Mouse (Mus musculus) v-Abl transformed pro-B cells (cell line): Measurements from ENCODE around the gene Zp3r.
"Not testable (repeated sequence)": the region's sequence is repeated elsewhere in the genome, so short reads cannot be mapped to it uniquely, and the experiment has no call there.

Experiments used
- in situ Hi-C, 2 experiments: fragments of 400-800 bp; cut with MboI; formaldehyde crosslinking; loops; one replicate each; pipeline ENCODE4 v1.15.1; 2025; ENCODE audit not compliant: unreplicated experiment in 2 of 2

The Zp3r gene

DNA sequence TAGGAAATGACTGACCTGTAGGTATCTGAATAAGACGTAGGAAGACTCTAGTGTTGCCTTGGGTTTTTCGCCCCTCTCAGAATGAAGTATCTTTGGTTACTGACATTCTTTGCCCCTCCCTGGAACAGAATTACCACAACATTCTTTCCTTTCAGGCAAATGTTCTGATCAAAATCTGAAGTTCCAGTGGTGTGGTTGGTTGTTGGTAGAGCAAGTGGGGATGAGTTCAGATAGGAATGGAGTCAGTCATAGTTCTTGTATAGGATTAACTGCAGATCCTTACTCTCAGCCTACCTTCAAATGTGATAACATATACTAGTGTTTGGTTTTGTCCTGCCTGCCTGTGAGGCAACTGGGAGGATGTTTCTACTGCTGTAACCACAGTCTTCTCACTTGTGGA is at the start of gene Zp3r:
Gene Zp3r (minus strand): TSS at position 101 of the 400 bp plus-strand sequence.
- in situ Hi-C loops: no loop called here

DNA sequence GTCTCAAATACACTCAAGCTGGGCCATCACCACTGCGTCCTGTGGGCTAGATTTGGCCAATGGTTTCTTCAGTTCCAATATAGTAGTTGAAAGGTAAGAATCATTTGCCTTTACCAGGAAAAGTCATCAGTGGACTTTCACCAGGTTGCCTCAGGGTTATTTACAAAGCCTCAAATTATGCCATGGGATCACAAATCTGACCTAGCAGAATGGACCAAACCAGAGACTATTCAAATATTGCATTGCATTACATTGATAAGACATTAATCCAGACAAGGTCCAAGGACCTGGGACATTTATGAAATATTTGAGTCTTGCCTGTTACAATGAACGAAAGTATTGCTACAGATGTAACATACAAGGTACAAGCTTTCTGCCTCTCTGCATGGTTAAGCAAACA is 49.1 kb upstream of the Zp3r start:
- in situ Hi-C loops: loop anchor here in 1 of 2 experiments (25.0 kb wide), 1 partner anchor 384 kb away; no protein-coding TSS in a partner anchor

DNA sequence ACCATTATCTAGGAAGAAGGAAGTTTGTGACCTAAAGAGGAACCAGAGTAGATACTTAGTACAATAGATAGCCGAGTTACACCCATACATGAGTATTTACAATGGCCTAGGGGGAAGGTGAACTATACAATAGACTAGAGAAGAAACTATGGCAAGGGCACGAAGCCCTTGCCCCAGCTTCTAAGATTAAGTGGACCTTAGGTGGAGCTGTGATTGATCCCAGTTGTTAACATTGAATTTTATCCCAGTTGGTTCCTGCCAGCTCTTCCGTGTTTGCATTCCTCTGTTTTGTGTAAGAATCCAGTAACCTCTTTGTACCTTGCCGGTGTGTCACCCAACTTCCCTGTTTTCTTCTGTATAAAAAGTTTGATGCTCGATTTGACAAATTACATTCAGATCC is 34.2 kb upstream of the Zp3r start:
- in situ Hi-C loops: not testable (repeated sequence)

DNA sequence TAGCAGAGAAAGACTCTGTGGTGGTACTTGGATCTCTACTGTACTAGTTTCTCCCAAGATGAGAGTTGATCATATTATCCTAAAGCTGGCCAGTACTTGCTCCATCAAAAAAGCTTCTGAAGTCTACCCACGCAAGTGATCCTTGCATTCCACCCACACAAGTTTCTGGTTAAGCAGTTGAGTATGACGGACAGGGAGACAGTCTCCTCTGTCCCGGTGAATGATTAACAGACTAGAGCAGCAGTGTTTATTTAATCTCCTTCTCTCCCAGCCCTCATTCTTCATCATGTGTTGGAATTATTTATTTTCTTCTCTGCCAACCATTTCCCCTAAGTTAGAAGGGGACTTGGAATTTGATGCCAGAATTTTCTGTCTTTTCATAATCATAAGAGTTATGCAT is 32.0 kb upstream of the Zp3r start, which contains the start of gene C4bp:
Gene C4bp (minus strand): TSS at position 179 of the 400 bp plus-strand sequence.
- in situ Hi-C loops: no loop called here

DNA sequence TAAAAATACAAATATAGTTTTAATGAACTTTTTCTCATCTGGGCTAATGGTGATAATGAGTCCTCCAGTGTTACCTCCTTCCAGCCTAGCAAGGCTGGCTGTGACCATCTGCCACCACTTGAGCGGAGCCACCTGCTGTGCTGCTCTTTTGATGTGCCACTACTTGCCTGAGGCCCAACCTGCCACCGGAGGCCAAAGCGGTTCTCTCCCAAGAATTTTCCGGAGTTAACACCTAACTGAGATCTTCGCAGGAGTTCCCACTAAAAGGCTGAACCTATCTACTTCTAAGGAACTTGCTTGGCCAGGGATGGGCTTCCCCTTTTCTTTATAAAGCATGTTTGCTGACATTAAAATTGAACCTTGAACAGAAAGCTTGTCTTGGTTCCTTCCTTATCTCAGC is 30.2 kb upstream of the Zp3r start:
- in situ Hi-C loops: not testable (repeated sequence)

DNA sequence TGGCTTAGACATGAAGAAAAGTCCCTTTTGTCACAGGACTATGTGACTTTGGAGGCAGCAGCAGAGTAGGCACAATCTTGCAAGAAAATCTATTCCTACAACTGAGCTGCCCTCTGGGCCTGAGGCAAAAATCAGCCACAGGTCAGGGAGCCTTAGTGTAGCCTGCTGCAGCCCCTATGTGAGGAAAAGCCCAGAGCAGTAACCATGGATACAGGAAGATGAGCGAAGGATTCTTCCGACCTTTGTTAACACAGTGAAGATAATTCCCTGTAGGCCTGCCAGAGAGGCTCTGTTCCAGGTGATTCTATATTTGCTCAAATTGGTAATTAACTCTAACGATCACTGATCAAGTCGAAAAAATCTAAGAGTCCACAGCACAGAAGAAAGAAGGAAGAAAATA is 14.7 kb upstream of the Zp3r start:
- in situ Hi-C loops: no loop called here

DNA sequence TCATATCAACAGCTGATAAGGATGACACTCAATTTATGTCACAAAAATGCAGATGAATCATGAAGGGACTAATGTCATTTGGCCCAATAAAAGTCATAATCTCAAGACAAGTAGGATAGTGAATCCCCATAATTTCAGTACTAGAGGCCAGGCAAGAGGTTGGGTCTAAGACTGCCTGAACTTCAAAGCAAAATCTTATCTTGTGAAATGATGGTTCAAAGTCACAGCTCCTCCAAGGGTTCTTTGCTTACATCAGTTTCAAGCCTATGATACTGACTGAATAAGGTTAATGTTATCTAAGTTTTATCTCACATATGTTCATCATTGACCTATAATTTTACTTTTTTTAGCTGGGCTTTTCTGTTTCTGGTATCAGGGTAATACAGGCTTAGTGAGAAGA is 11.5 kb upstream of the Zp3r start:
- in situ Hi-C loops: no loop called here

DNA sequence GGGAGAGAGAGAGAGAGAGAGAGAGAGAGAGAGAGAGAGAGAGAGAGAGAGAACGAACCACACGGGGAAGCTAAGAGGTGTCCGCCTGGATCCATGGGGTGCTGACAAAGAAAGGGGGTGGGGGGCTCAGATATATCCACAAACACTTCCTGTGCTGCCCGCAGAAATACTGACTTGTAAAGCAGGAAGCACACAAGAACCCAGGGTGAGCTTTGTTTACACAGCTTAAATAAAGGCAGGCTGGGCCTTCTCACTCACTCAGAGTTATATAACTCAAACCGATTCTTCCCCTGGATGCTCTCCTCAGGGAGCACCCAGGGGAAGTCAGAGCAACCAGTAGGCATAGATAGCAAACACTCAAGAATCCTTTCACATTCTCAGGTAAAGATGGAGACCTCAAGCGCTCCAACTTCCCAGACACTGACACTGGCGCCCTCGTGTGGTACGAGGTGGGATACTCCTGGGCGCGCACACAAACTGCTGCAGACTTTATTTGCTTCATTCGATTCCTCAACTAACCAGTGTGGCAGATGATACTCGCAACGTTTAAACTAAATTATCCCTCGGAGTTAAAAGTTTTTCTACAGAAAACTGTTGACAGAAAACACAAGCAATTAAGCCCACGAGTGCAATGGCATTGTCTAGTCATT is 4.5 kb upstream of the Zp3r start:
- in situ Hi-C loops: loop anchor here (5.0 to 10.0 kb wide), 2 partner anchors 82 to 89 kb away; no protein-coding TSS in a partner anchor

DNA sequence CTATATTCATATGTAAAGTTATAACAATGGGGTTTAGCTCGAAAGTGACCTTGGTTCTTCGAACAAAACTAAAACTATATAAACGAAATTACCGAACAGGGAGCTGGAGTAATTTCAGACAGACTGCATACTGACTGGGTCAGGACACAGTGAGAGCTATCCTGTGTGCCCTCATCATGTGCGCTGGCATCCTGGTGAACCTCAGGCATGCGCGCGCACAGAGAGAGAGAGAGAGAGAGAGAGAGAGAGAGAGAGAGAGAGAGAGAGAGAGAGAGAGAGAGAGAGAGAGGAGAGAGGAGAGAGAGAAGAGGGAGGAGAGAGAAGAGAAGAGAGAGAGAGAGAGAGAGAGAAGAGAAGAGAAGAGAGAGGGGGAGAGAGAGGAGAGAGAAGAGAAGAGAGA is 3.9 kb upstream of the Zp3r start:
- in situ Hi-C loops: loop anchor here (5.0 to 10.0 kb wide), 2 partner anchors 81 to 89 kb away; no protein-coding TSS in a partner anchor

DNA sequence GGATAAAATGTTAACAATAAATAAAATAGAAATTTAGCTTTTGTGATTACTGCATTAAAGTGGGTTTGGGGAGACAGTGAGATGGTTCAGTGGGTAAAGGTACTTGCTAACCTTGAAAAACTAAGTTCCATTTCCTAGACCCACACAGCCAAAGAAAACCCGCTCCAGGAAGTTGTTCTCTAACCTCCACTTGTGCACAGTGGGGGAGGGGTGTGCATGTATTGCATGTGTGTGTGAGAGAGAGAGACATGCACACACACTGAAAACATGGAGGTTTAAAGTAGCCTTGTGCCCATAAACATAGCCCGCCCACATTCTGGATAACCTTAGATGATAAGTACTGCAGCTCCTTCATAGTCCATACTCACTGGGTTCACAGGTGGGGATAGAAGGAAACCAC is 33.1 kb downstream of the Zp3r start:
- in situ Hi-C loops: no loop called here

DNA sequence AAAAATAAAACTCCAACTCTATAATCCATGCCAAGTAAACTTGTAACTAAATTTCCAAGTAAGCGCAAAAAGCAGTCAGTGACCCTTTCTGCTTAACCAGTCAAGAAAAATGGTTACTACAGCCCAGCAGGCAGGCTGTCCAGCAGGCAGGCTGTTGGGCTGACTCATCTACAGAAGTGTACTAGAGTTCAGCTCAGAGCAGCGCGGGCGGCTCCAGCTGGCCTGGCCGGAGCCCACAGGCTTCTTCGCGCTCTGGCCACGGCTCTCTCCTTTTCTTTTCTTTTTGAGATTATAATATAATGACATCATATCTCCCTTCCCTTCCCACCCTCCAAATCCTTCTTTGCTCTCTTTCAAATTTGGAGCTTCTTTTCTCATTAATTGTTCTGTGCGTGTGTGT is 40.8 kb downstream of the Zp3r start:
- in situ Hi-C loops: no loop called here

DNA sequence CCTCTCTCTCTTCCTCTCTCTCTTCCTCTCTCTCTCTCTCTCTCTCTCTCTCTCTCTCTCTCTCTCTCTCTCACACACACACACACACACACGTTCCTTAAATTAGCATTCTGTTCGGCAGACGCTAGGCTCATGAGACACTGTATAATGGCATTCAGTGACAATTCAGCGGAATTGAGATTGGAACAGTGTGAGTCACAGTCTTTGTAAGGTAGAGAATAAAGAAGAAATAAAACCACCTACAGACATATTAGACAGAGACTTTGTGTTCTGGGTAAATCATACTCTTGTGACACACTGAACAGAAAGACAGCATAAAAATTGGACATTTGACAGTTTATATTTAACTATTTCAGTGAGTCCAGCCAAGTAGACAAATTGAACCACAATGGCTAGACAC is 53.0 kb downstream of the Zp3r start:
- in situ Hi-C loops: loop anchor here (10.0 kb wide), 2 partner anchors 208 to 478 kb away; no protein-coding TSS in a partner anchor

DNA sequence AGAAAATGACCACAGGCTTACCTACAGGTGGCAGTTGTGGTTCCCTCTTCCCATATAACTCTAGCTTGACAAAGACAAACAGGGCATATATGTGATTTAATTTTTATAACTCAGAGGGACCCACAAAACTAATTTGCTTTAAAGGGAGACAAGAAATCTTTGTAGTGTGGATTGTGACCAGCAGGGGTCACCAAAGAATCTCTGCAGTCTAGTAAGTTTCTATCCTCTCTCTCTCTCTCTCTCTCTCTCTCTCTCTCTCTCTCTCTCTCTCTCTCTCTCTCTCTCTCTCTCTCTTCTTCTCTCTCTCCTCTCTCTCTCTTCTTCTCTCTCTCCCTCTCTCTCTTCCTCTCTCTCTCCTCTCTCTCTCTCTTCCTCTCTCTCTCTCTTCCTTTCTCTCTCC is 53.5 kb downstream of the Zp3r start:
- in situ Hi-C loops: loop anchor here (10.0 kb wide), 2 partner anchors 209 to 479 kb away; no protein-coding TSS in a partner anchor

DNA sequence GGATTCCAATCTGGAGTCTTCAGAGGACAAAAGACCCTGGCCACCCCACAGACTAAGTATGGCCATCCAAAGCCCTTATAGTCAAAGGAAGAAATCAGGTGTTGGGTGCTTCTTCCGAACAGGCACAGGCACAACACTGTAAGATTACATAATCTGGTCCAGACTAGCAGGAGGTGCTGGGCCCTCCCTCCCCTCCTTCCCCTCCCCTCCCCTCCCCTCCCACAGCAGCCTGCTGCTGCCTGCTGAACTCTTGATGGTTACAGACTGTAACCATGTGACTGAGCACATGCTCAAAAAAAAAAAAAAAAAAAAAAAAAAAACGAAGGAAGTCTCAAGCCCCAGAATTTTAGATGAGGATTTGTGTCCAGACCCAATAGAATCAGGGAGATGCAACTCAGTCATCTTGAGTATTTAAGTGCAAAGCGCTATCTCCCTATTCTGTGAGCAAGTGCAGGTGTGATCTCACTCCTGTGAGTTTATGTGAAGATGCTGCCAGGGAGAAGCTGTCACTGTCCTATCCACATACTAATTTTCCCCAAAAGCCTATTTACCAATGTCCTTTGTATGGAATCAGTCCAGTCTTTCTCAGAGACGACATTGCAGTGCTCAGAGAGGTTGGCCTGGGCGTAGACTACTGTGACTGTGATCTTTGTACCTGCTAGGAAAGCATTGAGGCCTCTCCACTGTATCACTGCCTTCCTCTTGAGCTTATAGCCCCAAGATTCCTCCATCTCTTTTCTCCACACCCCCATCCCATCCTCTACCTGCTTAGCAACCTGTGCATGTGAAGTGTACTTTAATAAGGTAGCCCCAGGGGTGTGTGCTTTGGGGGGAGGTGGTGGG is 77.8 kb downstream of the Zp3r start:
- in situ Hi-C loops: loop anchor here in 1 of 2 experiments (5.0 kb wide), 1 partner anchor 81 kb away; no protein-coding TSS in a partner anchor

DNA sequence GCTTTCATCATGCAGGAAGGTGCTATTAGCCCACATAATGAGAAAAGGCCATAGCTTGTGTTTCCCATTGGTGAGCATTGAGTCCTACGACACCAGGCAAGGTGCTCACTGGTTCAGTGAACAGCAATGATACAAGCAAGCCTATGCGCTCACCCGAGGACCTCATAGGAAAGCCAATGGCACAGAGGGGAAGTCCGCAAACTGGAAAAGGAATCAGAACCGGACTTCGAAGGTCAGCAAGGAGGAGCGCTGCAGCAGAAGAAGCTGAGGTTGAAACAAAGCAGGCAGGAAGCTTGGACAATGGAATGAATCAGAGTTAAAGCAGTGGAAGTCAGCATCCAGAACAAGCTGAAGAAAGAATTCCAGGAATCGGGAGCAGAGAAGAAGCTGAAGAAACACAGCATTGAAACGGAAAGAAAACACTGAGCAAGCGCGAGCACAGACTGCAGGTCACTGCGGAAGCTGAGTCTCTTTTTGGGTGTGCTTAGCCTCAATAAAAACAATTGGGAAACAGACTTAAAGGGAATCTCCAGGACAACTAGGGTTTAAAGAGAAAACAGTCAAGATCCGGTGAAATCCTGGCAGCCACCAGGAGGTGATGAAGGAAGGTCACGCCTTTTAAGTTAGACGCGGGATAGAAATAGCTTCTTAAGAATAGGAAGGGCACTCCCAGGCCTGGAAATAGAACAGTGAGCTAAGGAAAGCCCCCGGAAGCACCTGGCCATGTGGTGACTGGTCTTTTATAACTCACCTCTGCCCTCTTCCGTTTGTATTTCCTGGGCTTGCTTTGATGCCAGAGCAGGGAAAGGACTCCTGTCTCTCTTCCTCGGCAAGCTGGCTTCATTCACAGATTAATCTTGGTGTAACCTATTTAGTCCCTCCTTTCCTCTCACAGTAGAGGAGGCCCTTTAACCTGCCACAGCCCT is 78.9 kb downstream of the Zp3r start:
- in situ Hi-C loops: loop anchor here in 1 of 2 experiments (5.0 kb wide), 1 partner anchor 82 kb away; no protein-coding TSS in a partner anchor

DNA sequence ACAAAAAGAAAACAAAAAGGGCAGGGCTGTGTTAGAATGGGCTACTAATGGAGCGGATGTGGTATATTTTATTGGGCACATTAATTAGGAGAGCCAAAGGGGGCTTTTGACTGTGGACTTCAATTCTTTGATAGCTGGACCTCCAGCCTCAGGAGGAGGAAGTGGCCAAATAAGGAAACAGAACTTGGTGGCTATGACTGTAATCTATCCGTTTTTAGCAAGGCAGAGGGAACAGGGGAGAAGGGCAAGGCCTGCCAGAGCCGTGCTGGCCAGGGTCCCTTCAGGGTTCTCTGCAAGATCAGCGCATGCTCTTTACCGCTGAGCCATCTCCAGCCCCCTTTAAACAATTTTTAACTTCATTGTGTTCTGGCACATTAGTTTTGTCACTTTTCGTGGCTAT is 79.7 kb downstream of the Zp3r start:
- in situ Hi-C loops: loop anchor here (5.0 to 25.0 kb wide), 7 partner anchors 83 to 713 kb away; no protein-coding TSS in a partner anchor

DNA sequence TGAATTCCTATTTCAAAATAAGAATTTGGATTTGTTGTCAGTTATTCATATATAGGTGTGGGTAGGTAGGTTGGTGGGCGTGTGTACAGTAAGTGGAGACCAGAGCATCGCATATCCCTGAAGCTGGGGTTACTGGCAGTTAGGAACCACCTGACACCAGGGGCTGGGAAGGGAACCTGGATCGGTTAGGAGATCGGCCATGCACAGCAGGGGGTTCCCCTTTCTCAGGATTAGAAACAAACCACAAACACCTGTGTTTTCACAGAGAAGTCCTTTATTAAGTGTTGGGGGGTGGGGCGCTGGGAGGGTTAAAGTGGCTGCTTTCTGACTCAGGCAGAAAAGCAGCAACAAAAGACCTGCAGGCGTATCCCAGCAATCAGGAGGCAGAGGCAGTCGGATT is 80.3 kb downstream of the Zp3r start:
- in situ Hi-C loops: loop anchor here (10.0 to 25.0 kb wide), 6 partner anchors 86 to 713 kb away; no protein-coding TSS in a partner anchor

DNA sequence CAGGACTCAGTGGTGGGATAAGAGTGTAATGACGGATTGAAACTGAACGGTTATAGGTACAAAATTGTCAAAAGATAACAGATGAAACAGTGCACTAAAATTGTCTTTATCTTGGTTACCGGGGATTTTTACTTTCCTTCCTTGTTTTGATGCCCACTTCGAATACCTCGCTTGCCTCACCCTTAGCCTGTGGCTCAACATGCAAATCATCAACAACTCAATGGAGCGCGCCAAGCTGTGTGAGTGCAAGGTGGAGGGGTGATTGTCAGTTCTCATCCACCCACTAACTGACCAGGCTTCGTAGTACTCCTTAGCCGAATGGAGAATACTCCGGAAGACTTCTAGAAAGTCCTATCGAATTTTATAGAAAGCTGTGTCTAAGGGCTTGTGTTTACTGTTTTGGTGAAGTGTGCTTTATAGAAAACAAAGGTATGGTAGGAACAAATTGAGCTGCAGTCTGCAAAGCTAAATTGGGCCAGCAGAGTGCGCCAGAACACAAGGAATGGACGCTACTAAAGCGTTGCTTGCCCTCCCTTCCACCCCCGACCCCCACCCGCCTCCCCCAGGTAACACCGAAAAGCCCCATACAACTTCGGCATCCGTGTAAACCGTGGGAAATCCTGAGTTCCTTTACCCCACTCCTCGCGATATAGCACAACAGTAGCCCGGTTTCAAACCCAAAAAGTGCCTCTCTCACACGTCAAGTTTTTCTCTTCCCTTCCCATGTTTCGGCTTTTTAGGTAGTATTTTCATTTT is 81.6 kb downstream of the Zp3r start:
- in situ Hi-C loops: loop anchor here (10.0 to 25.0 kb wide), 6 partner anchors 87 to 714 kb away; no protein-coding TSS in a partner anchor
